9 mouse cellular contexts compared by ENCODE assay signal in genomic region chr7:91457207-91457606, GRCm38 (mm10).
DNase-seq lines count a peak whose midpoint lies in the region; ATAC-seq and TF ChIP-seq lines count a peak whose summit lies in the region.
"Had no signal": no experiment of that assay in that cellular context is flagged by ENCODE, and none has a peak within 500 bp of the region (broad histone marks: within the 10 kb centered on the region; RNA-seq: fewer than 3 reads in every experiment).

No protein-coding gene starts in this region.

- no peak overlapping the region for H3K9ac ChIP-seq in forebrain, embryonic 13.5 days
- no peak overlapping the region for H3K9ac ChIP-seq in midbrain, embryonic 16.5 days (ENCODE audit: low read depth, low read length)

- H3K4me1 ChIP-seq in thymus, adult 2 months (replicated peaks; ENCODE audit: control insufficient read depth, insufficient read depth, low read length) = no peaks in the 10 kb centered on the region
- H3K4me1 ChIP-seq in forebrain, embryonic 13.5 days = no peaks in the 10 kb centered on the region
- H3K4me1 ChIP-seq in midbrain, embryonic 16.5 days (ENCODE audit: control insufficient read depth, insufficient read depth, low read length) = no peaks in the 10 kb centered on the region

- no peaks in the 10 kb centered on the region for H3K36me3 ChIP-seq in thymus, adult 2 months (ENCODE audit: control insufficient read depth, insufficient read depth, low read length)
- no peaks in the 10 kb centered on the region for H3K36me3 ChIP-seq in forebrain, embryonic 13.5 days (ENCODE audit: poor library complexity, severe bottlenecking)
- no peaks in the 10 kb centered on the region for H3K36me3 ChIP-seq in midbrain, embryonic 16.5 days (ENCODE audit: control insufficient read depth, insufficient read depth, low read length)

- 0% methylated on average over 1 of the region's 1 CpGs for WGBS in thymus, adult 2 months
- WGBS in forebrain, embryonic 13.5 days = 0% methylated on average over 1 of the region's 1 CpGs
- WGBS in midbrain, embryonic 16.5 days = 0% methylated on average over 1 of the region's 1 CpGs

- TF ChIP-seq POLR2A in thymus, adult 2 months (IDR thresholded peaks at IDR 0.05; ENCODE audit: control insufficient read depth, extremely low read depth, insufficient read depth, low read length, poor library complexity) = no peak

- no peaks in the 10 kb centered on the region for H3K27me3 ChIP-seq in thymus, adult 2 months (ENCODE audit: control insufficient read depth, insufficient read depth, low read length)
- H3K27me3 ChIP-seq in forebrain, embryonic 13.5 days = no peaks in the 10 kb centered on the region
- H3K27me3 ChIP-seq in midbrain, embryonic 16.5 days (ENCODE audit: control insufficient read depth, insufficient read depth, low read depth, low read length) = no peaks in the 10 kb centered on the region

- peak; percentile 93 for ATAC-seq in forebrain, embryonic 13.5 days
- ATAC-seq in midbrain, embryonic 16.5 days = peak; percentile 86

- no peak for TF ChIP-seq CTCF in thymus, adult 2 months (IDR thresholded peaks at IDR 0.05; ENCODE audit: borderline replicate concordance, control insufficient read depth, extremely low read depth, insufficient read depth, low read length, poor library complexity)

- intact Hi-C loops in left cerebral cortex, postnatal 36 days (cut with DNase I) = loop anchor here (5.0 to 10.0 kb wide), 3 partner anchors 128 to 635 kb away; no protein-coding TSS in a partner anchor

- H3K9me3 ChIP-seq in forebrain, embryonic 13.5 days (replicated peaks) = no peaks in the 10 kb centered on the region
- H3K9me3 ChIP-seq in midbrain, embryonic 16.5 days (replicated peaks; ENCODE audit: control insufficient read depth, low read length, poor library complexity, severe bottlenecking) = no peaks in the 10 kb centered on the region

- no peak overlapping the region for H3K4me2 ChIP-seq in forebrain, embryonic 13.5 days
- H3K4me2 ChIP-seq in midbrain, embryonic 16.5 days (ENCODE audit: low read length) = no peak overlapping the region

- H3K27ac ChIP-seq in thymus, adult 2 months (ENCODE audit: control insufficient read depth, insufficient read depth, low read length) = no peak overlapping the region
- H3K27ac ChIP-seq in forebrain, embryonic 13.5 days = no peak overlapping the region
- no peak overlapping the region for H3K27ac ChIP-seq in midbrain, embryonic 16.5 days (ENCODE audit: low read length)

- peak; percentile 8 for DNase-seq in thymus, adult 2 months
- DNase-seq in thymus, postnatal 36 days = no peak
- DNase-seq in c-Kit-positive CD71-positive TER-119-negative erythroid progenitor cells, embryonic 14.5 days (ENCODE audit: low read depth) = peak; percentile 32
- DNase-seq in kidney, adult 11 months = peak; percentile 11
- peak; percentile 29 to 45 for DNase-seq in left cerebral cortex, postnatal 36 days (ENCODE audit: low spot score in 2 of 2)
- DNase-seq in thymus, postnatal 25 days = peak; percentile 1

- H3K4me3 ChIP-seq in thymus, adult 2 months (ENCODE audit: control insufficient read depth, insufficient read depth, low read length) = no peak overlapping the region
- no peak overlapping the region for H3K4me3 ChIP-seq in forebrain, embryonic 13.5 days
- no peak overlapping the region for H3K4me3 ChIP-seq in midbrain, embryonic 16.5 days (ENCODE audit: low read depth, low read length)
- H3K4me3 ChIP-seq: erythroblast, embryonic 14.5 days had no signal

Comparison
In these comparisons a context has a peak if more than half of its experiments do, and no peak if none do; other contexts are left out.
1. DNase-seq: peak in thymus, adult 2 months (single experiment), c-Kit-positive CD71-positive TER-119-negative erythroid progenitor cells, embryonic 14.5 days (single experiment), kidney, adult 11 months (single experiment), left cerebral cortex, postnatal 36 days (2 of 2) and thymus, postnatal 25 days (single experiment); none in thymus, postnatal 36 days (0 of 2).